Comparison of ENCODE assay signal across 8 mouse cellular contexts in the genomic region with DNA sequence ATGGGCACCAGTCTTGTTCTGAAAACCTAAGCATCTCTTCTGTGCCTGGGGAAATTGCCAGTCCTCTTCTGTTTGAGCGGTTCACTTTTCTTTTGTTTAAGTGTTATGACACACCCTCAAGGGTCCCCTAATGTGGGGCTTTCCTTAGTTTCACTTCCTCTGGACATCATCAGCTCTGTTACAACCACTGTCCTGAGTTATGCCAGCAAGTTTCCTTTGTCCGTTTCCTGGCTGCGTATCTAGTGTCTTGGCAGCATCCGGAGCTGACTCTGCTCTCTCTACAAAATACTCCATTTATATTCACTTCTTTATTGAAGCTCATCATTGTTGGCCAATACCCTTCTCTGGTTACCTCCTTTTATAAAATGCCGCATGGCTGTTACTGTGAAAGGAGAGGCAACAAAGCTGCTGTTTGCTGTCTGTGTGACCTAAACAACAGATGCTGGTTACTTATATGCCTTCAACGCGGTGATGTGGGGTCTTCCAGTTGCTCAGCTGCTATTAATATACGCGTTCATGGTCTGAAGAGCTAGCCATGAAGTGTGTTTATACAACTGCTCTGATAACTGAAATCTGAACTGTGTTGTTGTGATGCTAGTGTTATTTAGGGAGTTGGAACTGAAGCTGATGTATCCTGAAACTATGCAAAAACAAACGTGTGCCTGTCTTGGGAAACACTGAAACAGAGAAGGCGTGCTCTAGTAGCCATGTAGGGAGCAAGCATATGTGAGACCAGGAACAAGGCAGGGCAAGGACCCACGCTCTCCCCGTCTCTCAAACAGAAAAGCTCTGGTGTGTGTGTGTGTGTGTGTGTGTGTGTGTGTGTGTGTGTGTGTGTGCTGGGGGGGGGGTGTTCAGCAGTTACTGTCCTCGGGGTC.
A peak's percentile ranks its signal among the peaks of the same experiment; 100 is the strongest.
DNase-seq lines count a peak whose midpoint lies in the region; ATAC-seq and TF ChIP-seq lines count a peak whose summit lies in the region.

No protein-coding gene starts in this region.

- peak overlapping the region; percentile 61 for H3K27ac ChIP-seq in embryonic facial prominence, embryonic 12.5 days
- peak overlapping the region; percentile 46; the same call in 1 of the 2 replicates for H3K27ac ChIP-seq in intestine, postnatal 0 days (ENCODE audit: low read depth, low read length)
- H3K27ac ChIP-seq in midbrain, embryonic 10.5 days (replicated peaks) = peak overlapping the region; percentile 71

- H3K4me3 ChIP-seq in embryonic facial prominence, embryonic 12.5 days = no peak overlapping the region
- H3K4me3 ChIP-seq in intestine, postnatal 0 days (ENCODE audit: low read depth, low read length) = no peak overlapping the region
- no peak overlapping the region for H3K4me3 ChIP-seq in midbrain, embryonic 10.5 days

- H3K4me2 ChIP-seq in embryonic facial prominence, embryonic 12.5 days (replicated peaks) = no peak overlapping the region
- H3K4me2 ChIP-seq in intestine, postnatal 0 days (replicated peaks; ENCODE audit: low read depth) = peak overlapping the region; percentile 21; the same call in 1 of the 2 replicates

- H3K36me3 ChIP-seq in embryonic facial prominence, embryonic 12.5 days = no peaks in the 10 kb centered on the region
- peaks cover 26% of the 10 kb centered on the region; the same call in 1 of the 2 replicates for H3K36me3 ChIP-seq in intestine, postnatal 0 days (ENCODE audit: control insufficient read depth, insufficient read depth)
- H3K36me3 ChIP-seq in midbrain, embryonic 10.5 days = peaks cover 14% of the 10 kb centered on the region

- no peak for TF ChIP-seq CTCF in intestine, postnatal 0 days (IDR thresholded peaks at IDR 0.05; ENCODE audit: low read depth)

- H3K9ac ChIP-seq in embryonic facial prominence, embryonic 12.5 days = no peak overlapping the region
- no peak overlapping the region for H3K9ac ChIP-seq in intestine, postnatal 0 days (ENCODE audit: low read depth, low read length)

- WGBS in embryonic facial prominence, embryonic 12.5 days = 56% methylated on average over 14 of the region's 14 CpGs
- 55% methylated on average over 14 of the region's 14 CpGs for WGBS in intestine, postnatal 0 days
- WGBS in midbrain, embryonic 10.5 days = 80% methylated on average over 14 of the region's 14 CpGs

- H3K4me1 ChIP-seq in embryonic facial prominence, embryonic 12.5 days = peaks cover 21% of the 10 kb centered on the region
- no peaks in the 10 kb centered on the region for H3K4me1 ChIP-seq in intestine, postnatal 0 days (replicated peaks; ENCODE audit: control insufficient read depth, insufficient read depth, low read length)
- peaks cover 23% of the 10 kb centered on the region for H3K4me1 ChIP-seq in midbrain, embryonic 10.5 days

- peak; percentile 25 to 56 for DNase-seq in adrenal gland, adult (ENCODE audit: inconsistent age in 2 of 2, low spot score in 1 of 2)
- DNase-seq in adrenal gland, postnatal 14 days = no peak
- DNase-seq in midbrain, embryonic 10.5 days (ENCODE audit: low spot score) = no peak
- no peak for DNase-seq in urinary bladder, adult 18-20 months (ENCODE audit: low spot score in 2 of 2)
- no peak for DNase-seq in ovary, postnatal 10 days (ENCODE audit: low spot score)

- no peaks in the 10 kb centered on the region for H3K9me3 ChIP-seq in embryonic facial prominence, embryonic 12.5 days
- no peaks in the 10 kb centered on the region for H3K9me3 ChIP-seq in intestine, postnatal 0 days (ENCODE audit: control insufficient read depth)
- no peaks in the 10 kb centered on the region for H3K9me3 ChIP-seq in midbrain, embryonic 10.5 days (replicated peaks)

- no peak for ATAC-seq in embryonic facial prominence, embryonic 12.5 days (ENCODE audit: insufficient number of reproducible peaks, insufficient read depth, low FRiP score, low TSS enrichment)
- no peak for ATAC-seq in intestine, postnatal 0 days
- no peak for ATAC-seq in activated CD4-positive, CD25-positive, alpha-beta regulatory T cell, adult 4 months

- H3K27me3 ChIP-seq in embryonic facial prominence, embryonic 12.5 days = no peaks in the 10 kb centered on the region
- no peaks in the 10 kb centered on the region for H3K27me3 ChIP-seq in intestine, postnatal 0 days (replicated peaks; ENCODE audit: control insufficient read depth, insufficient read depth, low read length)
- no peaks in the 10 kb centered on the region for H3K27me3 ChIP-seq in midbrain, embryonic 10.5 days (ENCODE audit: low read depth, poor library complexity, severe bottlenecking)

Comparison
In these comparisons a context has a peak if more than half of its experiments do, and no peak if none do; other contexts are left out.
1. DNase-seq: peak in adrenal gland, adult (2 of 2); none in adrenal gland, postnatal 14 days (single experiment), midbrain, embryonic 10.5 days (single experiment), urinary bladder, adult 18-20 months (0 of 2) and ovary, postnatal 10 days (single experiment).
2. Peak in every context shown above with its lines, with median percentiles within 50 percentile points of each other: H3K27ac ChIP-seq.